Mouse (Mus musculus) stomach, postnatal 0 days (tissue): ENCODE results near the gene Fam221b.

ENCODE experiments used
- CTCF ChIP-seq: IDR thresholded peaks from 2 replicates; pipeline ENCODE4 v1.5.1; 2016; ENCODE audit warnings: antibody characterized with exemption, low read depth, mild to moderate bottlenecking, moderate library complexity
- EP300 ChIP-seq: optimal IDR thresholded peaks from 2 replicates; pipeline ENCODE3; 2016; ENCODE audit warnings: antibody characterized with exemption

- TF ChIP-seq CTCF (no peak), EP300 (no peak)
Observed at GRCm38 (mm10) chr4:43630671-43631045, 38.3 kb downstream of the Fam221b start.
